Mouse (Mus musculus): ENCODE measurements around the gene Ap2m1. TPM values are rescaled to one million over a fixed set of nuclear protein-coding genes. Genes with fewer than 3 reads are reported as not detected.
A peak's percentile ranks its signal among the peaks of the same experiment; 100 is the strongest.

Ap2m1 gene
- polyA plus RNA-seq, 2 experiments from 2014 or later = 467 to 550 TPM

DNA sequence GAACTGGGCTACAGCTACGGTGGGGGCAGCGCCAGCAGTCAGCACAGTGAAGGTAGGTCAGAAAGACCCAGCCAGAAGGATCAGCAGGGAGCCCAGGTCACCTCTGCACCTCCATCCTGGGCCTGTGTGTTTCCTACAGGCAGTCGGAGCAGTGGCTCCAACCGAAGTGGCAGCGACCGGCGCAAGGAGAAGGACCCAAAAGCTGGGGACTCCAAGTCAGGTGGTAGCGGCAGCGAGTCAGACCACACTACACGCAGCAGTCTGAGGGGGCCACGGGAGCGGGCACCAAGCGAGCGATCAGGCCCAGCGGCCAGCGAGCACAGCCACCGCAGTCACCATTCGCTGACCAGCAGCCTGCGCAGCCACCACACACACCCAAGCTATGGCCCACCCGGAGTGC is 4.3 kb upstream of the Ap2m1 start:
- ATAC-seq = no peak

GRCm38 (mm10) chr16:20534617-20535295 is 522 bp upstream of the Ap2m1 start:
- ATAC-seq = no peak

DNA sequence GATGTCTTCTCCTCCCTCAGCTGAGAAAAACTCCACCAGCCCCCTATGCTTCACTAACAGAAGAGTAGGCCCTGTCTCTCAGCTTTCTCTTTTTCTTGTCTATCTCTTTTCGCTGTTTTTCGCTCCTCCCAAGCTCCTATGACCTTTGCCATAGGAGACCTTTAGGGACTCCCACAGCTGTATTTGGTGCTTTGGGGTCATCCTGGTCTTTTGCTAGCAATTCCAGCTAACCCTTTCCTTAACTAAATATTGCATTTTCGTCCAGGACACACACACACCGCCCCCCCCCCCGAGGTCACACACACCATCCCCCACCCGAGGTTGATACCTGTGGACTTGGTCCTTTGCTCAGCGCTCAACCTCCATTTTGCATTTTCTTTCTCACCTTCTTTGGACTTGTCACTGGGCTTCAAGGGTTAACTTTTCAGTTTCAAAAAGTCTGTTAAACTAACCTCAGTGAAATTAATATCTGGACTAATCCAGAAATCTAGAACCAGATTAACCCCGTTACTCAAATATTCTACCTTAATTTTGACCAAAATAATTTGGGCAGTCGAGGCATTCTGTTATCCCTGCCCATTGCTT is 895 bp downstream of the Ap2m1 start:
- ATAC-seq = no peak

DNA sequence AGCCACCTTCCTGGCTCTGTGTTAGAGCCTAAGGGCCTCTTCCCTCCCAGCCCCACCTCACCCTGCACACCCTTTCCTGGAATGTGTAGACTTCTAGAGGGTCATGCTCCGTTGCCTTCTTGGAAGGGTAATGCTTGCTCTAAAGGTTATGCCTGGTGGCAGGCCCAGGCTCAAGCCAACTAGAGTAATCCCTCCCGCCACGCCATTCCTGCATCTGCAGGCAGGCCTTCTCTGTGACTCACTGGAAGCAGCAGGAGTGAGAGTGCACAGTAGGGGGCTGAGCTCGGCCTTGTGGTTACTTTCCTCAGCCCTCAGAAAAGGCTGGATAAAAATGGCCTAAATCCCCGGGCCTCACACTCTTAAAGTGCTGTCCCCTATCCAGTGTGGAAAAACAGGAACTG is 1.8 kb downstream of the Ap2m1 start:
- ATAC-seq = no peak

GRCm38 (mm10) chr16:20537601-20538320 is 2.5 kb downstream of the Ap2m1 start:
- ATAC-seq = no peak

DNA sequence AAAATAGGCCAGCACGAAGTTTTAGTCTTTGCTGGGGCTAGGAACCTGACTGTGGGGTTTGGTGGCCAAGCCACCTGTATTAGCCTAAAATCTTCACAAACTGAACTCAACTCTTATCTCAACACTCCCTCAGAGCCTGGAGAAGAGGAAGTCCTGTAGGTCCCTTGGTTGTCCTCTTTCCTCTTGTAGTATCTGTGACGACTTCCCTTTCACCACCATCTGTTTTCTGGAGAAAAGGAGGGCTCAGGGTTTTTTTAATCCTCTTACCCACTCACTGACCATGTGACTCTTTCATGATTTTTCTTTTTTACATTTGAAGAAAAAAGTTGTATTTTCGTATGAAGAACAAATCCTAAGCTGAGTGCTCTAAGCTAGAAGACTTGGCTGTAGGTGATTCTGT is 4.4 kb downstream of the Ap2m1 start:
- no peak for ATAC-seq

DNA sequence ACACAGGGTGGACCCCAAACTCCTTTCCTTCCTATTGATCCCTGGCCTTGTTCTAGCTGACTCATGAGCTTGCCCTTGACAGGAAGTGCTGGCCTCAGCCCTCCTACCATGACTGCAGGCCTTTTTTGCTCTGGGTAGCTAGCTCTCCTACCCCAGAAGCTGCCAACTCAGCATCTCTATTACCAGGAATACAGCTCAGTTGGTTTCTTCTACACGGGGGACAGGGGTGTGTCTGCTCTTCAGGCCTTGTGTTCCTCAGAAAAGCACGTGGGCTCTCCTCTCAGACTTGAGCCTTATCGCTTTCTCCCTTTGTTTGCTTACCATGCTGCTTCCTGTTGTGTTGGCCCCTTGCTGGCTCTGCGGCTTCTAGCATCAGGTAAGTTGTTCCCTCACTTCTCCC is 5.2 kb downstream of the Ap2m1 start:
- no peak for ATAC-seq

DNA sequence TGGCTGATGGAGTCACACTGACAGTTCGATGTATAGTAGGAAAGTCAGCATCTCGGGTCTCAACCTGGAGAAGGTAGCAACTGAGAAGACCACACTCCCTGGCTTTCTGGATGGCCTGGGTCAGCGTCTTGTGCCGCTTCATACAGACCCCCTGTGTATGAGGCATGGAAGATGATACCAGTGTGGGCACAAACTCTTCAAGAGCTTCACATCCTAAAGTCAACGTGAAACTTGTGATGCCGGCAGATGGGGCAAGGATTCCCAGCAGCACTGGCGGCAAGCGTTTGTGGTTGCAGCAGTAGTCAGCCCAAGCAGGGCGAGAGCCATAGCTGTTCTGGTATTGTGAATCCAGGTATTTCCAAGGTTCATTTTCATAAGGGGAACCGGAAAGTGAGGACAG is 10.4 kb downstream of the Ap2m1 start:
- ATAC-seq = no peak

DNA sequence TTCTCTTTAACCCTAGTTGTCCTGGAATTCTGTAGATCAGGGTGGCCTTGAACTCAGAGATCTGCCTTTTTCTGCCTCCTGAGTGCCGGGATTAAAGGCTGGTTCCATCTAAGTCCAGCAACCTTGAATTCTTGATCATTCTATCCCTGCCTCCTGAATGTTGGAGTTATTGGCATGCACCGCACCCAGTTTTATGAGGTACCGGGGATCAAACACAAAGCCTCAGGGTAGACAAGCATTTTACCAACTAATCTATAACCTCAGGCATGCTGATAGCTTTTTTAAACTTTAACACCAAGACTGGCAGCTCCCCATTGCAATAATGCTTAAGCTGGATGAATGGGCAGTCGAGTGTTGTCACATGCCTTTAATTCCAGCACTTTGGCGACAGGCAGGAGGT is 12.1 kb downstream of the Ap2m1 start:
- ATAC-seq = no peak

GRCm38 (mm10) chr16:20548096-20548948 is 13.0 kb downstream of the Ap2m1 start, which contains the start of gene Abcf3:
TSS of gene Abcf3 (plus strand) at chr16:20548577.
- ATAC-seq = peak; percentile 97

GRCm38 (mm10) chr16:20549161-20549560 is 13.9 kb downstream of the Ap2m1 start:
- ATAC-seq = no peak

GRCm38 (mm10) chr16:20551691-20552090 is 16.4 kb downstream of the Ap2m1 start:
- no peak for ATAC-seq

GRCm38 (mm10) chr16:20552594-20552993 is 17.3 kb downstream of the Ap2m1 start:
- ATAC-seq = no peak

DNA sequence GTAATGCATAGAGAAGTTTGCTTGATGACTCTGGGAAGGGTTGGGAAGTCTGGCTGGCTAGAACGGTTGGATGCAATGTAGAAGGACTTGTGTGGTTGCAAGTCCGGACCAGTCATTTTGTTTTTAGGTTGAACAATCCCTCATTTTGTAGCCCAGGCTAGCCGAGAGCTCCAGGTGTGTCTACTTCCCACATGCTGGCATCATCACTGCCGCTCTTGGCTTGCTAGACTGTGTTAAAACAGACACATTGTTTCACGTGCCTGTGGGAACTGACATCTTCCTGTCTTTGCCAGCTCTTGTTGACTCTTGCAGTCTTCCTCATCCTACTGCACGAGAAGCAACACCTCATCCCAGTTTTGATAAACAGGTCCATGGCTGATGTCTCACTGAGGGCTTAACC is 19.7 kb downstream of the Ap2m1 start:
- ATAC-seq = no peak

DNA sequence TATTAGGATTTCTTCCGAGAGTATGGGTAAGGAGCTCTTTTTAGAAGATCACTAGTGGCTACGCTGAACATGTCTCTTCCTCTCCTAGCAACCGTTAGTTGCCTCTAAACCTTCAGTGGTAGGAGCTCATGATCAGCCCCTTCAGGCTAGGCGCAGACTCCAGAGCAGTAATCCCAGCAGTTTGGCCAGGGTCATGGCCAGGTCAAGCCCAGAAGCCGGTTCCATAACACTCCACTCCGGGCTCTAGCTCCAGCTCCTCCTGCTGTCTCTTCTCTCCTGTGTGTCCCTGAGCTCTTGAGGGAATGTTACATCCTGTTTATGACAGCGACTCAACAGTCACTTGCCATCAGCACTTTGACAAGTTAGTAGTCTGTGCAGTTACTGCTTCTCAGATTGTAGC is 22.1 kb downstream of the Ap2m1 start:
- ATAC-seq = no peak

DNA sequence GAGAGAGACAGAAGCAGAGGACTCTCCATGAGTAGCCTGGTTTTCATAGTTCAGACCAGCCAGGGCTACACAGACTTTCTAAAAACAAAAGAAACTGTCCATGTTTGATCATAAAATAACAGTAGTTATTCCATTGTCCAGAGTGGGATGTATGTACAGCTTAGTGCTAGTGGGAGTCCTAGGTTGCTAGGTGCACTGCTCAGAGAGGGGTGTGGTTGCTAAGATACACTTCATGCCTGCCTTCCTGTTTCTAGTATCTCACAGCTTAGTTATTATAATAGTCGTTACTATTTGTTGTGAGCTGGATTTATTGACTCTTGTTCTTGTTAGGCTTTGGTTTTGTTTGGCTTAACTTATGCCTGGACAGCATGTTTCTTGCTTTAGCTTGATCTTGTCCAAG is 29.8 kb downstream of the Ap2m1 start:
- ATAC-seq = no peak

DNA sequence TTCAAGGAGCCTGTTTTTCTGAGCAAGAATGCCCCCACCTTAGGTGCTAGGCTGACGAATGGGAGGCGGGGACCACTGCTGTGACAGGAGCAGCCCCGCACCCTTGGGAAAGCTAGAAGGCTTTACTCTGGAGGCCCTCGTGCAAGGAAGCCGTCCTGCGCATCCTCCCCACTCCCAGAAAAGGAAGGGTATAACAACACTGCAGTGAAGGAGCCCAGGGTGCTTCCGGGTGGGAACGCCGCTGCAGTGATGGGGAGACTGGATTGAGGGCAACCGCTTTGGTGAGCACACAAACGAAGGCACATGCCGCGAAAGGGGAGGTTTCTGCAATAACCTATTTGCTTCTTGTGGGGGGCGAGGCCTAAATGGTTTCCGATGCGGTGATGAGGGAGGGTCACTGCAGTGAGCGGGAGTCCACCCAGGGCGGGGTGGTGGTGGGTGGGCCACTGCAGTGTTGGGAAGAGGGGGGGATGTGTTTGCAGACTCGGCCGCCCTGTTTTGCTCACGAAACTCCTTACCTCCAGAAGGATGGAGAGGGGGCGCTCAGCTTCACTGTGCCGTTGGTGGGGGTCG is 54.2 kb downstream of the Ap2m1 start, which contains the start of gene Vwa5b2:
Vwa5b2 (plus strand) TSS at position 106 of the 573 bp plus-strand sequence.
- ATAC-seq = no peak

DNA sequence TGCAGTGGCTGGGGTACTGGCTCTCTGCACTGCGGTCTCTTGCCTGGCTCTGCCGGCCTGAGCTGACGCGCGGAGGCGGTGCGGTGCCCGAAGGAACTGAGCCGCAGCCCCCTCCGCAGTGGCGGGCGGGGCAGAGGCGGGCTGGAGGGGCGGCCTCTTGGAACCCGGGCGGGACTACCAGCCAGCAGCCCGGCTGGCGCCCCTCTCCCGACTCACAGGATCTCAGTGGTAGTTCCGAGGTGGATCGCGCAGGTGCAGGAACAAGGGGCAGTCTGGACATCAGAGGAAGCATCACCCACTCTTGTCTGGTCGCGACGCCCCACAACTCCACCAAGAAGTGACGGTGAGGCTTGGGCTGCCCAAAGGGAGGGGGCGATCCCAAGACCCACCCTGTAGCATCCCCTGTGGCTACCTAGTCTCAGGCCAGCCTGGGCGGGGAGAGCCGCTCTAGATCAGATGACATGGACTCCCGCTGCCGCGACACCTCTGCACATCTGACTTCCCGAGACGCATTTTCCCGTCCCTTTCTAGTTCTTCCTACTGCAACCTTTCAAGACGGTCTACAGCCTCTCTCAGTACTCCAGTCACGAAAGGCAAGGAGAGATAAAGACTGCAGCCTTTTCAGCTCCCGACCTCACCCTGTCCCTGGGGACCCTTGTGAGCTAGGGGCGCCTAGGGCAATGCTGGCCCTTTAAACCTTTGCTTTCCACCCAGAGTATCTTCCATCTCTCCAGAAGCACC is 54.8 kb downstream of the Ap2m1 start:
- ATAC-seq = no peak

DNA sequence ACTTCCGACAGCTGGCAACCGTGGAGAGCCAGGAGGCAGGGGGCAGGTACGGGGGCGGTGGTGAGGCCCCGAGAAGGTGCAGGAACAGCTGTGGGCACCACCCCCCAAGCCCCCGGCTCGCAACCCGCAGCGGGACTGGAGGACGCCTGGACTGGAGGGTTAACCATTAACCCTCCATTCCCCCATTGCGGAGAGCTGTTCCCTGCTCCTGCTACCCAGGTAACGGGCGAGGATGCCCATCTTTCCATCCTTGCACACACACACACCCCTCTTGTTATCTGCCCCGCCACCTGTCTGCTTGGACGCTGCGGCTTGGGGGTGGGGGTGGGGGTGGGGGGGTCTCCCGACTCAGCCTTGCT is 55.4 kb downstream of the Ap2m1 start:
- no peak for ATAC-seq

GRCm38 (mm10) chr16:20591076-20591705 is 55.9 kb downstream of the Ap2m1 start:
- no peak for ATAC-seq

Measured in activated CD4-positive, CD25-positive, alpha-beta regulatory T cell, adult 4 months (primary cell).